Mouse (Mus musculus) G1E-ER4 (cell line): ENCODE data around the gene Tasp1. TPM values are rescaled to one million over a fixed set of nuclear protein-coding genes. Genes with fewer than 3 reads are reported as not detected.

Experiments used
- GATA1 ChIP-seq: IDR thresholded peaks from one replicate; pipeline ENCODE4 v1.8.0; 2012; ENCODE audit warnings: low read length, inconsistent platforms
- polyA plus RNA-seq: library from polyadenylated mRNA; stranded (reverse); fragments of >175 nt; gene quantifications from 2 replicates; pipeline ENCODE4 v1.2.3, GENCODE M21; 2012

The Tasp1 gene
- polyA plus RNA-seq, 1 experiment = 2.5 TPM

DNA sequence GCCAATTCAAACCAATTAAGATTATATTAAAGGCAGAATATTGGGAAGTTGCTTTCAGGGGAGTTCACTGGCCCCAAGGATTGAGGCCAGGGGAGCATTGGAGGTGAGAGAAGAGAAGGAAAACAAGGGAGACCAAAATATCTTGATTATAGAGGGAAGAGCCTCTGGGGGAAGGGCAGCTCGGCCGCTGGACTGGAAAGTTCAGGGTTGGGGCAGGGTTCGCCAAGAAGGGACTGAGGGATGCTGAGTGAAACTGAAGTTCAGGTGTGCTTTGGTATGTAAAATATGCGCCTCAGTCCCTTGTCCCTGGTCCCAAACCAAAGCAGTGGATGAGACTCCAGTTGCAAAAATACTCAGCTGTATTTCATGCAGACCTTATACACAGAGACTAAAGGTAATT is 911 bp upstream of the Tasp1 start:
- no peak for TF ChIP-seq GATA1

DNA sequence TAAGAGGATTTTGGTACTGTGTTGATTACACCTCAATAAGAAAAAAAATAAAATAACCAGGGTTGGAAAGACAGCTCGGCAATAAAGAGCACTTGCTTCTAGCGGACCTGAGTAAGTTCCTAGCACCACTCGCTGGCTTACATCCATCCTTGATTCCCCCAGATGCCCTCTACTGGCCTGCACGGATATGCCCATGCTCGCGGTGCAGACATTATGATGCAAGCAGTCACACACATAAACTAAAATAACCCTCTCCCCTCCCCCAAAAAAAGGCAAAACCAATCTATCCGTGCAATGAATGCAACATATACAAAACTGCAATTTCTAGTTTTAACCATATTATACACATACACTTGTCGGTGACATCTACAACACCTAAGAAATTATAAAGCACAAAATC is 929 bp downstream of the Tasp1 start:
- no peak for TF ChIP-seq GATA1

- no peak for TF ChIP-seq GATA1
Observed at GRCm38 (mm10) chr2:140061481-140061880, 5.1 kb downstream of the Tasp1 start.

GRCm38 (mm10) chr2:140060092-140060867 is 6.3 kb downstream of the Tasp1 start:
- TF ChIP-seq GATA1 = no peak

GRCm38 (mm10) chr2:140058125-140058524 is 8.5 kb downstream of the Tasp1 start:
- no peak for TF ChIP-seq GATA1

- peak; percentile 15 for TF ChIP-seq GATA1
Observed at GRCm38 (mm10) chr2:140051607-140052126, 14.9 kb downstream of the Tasp1 start.

GRCm38 (mm10) chr2:140042522-140043131 is 24.0 kb downstream of the Tasp1 start:
- TF ChIP-seq GATA1 = no peak

DNA sequence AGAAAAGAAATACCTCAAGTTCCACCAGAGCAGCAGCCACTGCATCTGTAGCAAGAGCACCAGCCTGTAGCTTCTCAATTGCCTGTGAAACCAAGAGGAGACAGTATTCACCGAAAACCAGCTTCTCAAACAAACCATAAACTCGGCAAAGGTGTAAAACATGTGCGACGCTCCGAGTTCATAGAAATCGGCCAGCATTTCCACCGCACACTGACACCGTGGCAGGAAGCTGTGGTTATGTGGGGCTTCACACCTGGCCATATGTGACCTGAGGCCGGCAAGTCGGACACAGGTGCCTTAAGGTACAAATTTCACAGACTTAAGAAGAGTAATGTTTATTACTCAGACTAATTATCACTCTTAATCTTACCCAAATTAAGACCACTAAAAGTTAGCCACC is 24.5 kb downstream of the Tasp1 start:
- TF ChIP-seq GATA1 = no peak

GRCm38 (mm10) chr2:140037459-140037858 is 29.1 kb downstream of the Tasp1 start:
- no peak for TF ChIP-seq GATA1

DNA sequence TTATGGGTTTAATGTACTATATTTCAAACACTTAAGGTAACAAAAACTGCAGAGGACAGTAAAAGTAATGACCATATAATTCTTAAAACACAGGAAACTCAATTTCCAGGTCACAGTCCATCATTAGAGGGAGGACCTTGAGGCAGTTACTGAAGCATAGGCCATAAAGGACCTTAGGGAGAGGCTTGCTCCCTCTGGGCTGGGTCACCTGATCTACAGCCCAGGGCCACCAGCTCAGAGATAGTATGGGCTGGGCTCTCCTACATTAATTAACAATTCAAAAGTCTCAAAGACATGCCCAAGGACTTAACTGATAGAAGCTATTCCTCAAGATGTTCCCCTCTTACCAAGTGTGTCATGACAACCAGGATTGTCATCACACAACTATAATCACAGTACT is 29.8 kb downstream of the Tasp1 start:
- no peak for TF ChIP-seq GATA1

DNA sequence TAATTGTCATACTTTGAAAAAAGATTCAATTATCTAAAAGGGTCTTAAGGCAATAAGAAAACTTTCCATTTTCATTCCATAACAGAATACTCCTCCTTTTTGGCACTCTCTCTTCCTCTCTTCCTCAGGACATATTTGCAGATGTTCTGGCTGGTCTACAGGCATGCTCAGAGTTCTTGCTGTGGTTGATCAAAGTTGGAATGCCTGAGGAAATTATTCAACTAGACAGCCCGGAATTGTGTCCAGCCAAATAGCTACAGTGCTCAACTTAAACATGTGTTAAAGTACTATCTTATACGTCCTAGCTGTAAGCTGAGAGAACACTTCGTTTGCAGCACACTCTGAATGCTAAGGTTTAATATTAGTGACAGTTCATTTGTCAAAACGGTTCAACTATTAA is 41.7 kb downstream of the Tasp1 start:
- no peak for TF ChIP-seq GATA1

GRCm38 (mm10) chr2:140007406-140007805 is 59.2 kb downstream of the Tasp1 start:
- no peak for TF ChIP-seq GATA1

GRCm38 (mm10) chr2:139998170-139998569 is 68.4 kb downstream of the Tasp1 start:
- no peak for TF ChIP-seq GATA1

DNA sequence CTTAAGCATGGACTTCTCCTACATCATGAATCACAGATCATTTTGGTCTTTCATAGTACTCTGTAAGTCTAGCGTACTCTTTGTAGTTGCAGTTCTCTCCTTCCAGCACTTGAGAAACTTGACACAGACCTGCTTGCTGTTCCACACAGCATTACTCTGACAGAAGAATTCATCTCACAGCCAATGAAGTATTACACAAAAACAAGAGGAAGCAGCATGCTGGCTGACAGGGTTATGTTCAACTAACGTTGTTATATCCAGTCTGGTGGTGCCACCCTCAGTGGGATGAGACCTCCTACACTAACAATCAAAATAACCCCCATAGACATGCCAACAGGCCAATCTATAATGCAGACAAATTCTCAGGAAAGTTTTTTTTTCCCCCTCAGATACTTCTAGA is 99.2 kb downstream of the Tasp1 start:
- TF ChIP-seq GATA1 = no peak

DNA sequence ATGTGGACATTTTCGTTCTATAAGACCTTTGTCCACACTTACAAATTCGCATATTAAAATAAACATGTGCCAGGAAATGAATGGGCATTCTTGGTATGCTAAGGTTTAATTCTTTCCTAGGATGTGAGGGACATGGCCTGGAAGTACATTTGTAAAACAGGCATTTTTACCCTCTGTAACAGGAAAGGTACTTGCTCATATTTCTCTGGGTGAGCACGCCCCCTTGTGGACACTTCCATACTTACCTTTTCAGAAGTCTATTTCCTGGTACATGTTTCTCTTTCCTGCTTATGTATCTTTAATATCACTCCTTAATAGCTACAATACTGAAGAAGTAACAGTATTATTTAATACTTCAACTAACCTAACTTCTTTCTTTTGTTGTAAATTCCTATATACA is 100.3 kb downstream of the Tasp1 start:
- no peak for TF ChIP-seq GATA1

- no peak for TF ChIP-seq GATA1
Observed at GRCm38 (mm10) chr2:139948843-139949242, 117.8 kb downstream of the Tasp1 start.

DNA sequence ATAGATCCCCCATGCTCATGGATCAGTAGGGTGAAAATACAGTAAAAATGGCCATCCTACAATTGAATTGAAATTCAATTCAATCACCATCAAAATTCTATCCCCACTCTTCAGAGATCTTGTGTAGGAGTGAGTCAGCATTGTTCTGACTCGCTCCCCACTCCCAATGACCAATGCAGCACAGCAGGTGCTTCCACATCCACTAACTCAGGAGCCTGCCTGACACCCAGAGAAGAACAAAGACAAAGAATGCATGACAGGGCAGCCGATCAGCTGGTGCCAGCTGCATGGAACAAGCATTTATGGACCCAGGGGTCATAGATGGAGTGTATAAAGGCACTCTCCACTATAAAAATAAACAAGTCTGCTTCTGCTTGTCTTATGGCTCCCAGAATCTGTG is 129.0 kb downstream of the Tasp1 start:
- TF ChIP-seq GATA1 = no peak
